Mouse (Mus musculus) E14TG2a.4 (cell line): ENCODE measurements around the gene Olfr821.

Source experiments
- CTCF ChIP-seq: conservative IDR thresholded peaks from 2 replicates; pipeline ENCODE4 v1.5.1; 2014; ENCODE audit warnings: low read length
- NANOG ChIP-seq: IDR thresholded peaks from 2 replicates; pipeline ENCODE4 v1.6.1; 2014; ENCODE audit warnings: borderline replicate concordance, low read length, mixed read lengths

- TF ChIP-seq CTCF (no peak), NANOG (no peak)
Observed at GRCm38 (mm10) chr10:130030048-130030447, at the start of gene Olfr821.
